Mouse (Mus musculus) brain, embryonic 14.5 days (tissue): Measurements from ENCODE around the gene Notch2.

Source experiments
- CTCF ChIP-seq: fragments of 200-500 bp; IDR thresholded peaks from 2 replicates; pipeline ENCODE4 v1.5.1; 2012; ENCODE audit warnings: inconsistent platforms, mild to moderate bottlenecking, moderate library complexity, borderline replicate concordance; ENCODE audit not compliant: insufficient read depth, insufficient read length; ENCODE audit errors: extremely low read depth
- POLR2A ChIP-seq: fragments of 200-500 bp; IDR thresholded peaks from 2 replicates; pipeline ENCODE4 v1.6.1; 2012; ENCODE audit warnings: mild to moderate bottlenecking, inconsistent platforms, borderline replicate concordance; ENCODE audit not compliant: poor library complexity, insufficient read depth, insufficient read length, severe bottlenecking; ENCODE audit errors: extremely low read depth

DNA sequence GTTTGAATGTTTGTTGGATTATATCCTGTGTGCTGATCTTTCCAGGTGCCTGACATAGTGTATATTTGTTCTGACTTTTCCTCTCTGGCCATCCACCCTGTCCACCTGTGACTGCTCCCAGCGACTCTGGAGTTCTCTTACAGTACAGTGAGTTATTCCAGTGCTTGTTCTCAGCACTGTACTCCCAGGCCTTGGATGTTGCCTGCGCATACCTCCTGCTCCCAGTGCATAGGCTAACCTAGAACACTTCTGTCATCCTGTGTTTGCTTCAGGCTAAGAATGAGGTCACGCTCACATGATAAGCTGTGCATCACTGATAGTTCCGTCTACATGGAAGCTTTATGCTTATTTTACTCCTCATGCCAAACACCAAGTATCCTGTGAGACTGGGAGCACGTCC is 115.4 kb downstream of the Notch2 start:
- TF ChIP-seq POLR2A (no peak), CTCF (no peak)
